Mouse (Mus musculus) small intestine, adult 2 months (tissue): ENCODE data around the gene Timm8a2. TPM values are rescaled to one million over a fixed set of nuclear protein-coding genes. Genes with fewer than 3 reads are reported as not detected.

Experiments
- H3K27ac ChIP-seq: fragments of 200-500 bp; 2 replicates; pipeline ENCODE4 v1.5.1; 2012; ENCODE audit warnings: low read depth, low read length, control low read depth, inconsistent platforms; ENCODE audit not compliant: insufficient read depth
- H3K27me3 ChIP-seq: fragments of 200-500 bp; 2 replicates; pipeline ENCODE4 v1.6.1; 2012; ENCODE audit warnings: mild to moderate bottlenecking, moderate library complexity, low read length, inconsistent platforms; ENCODE audit not compliant: control insufficient read depth, insufficient read depth
- H3K36me3 ChIP-seq: fragments of 200-500 bp; 2 replicates; pipeline ENCODE4 v1.6.1; 2012; ENCODE audit warnings: mild to moderate bottlenecking, low read length, control low read depth, inconsistent platforms; ENCODE audit not compliant: control insufficient read depth, insufficient read depth
- H3K4me1 ChIP-seq: fragments of 200-500 bp; 2 replicates; pipeline ENCODE4 v1.6.1; 2012; ENCODE audit warnings: low read length, inconsistent platforms, mixed read lengths; ENCODE audit not compliant: control insufficient read depth, insufficient read depth, insufficient read length
- H3K4me3 ChIP-seq: fragments of 200-500 bp; 2 replicates; pipeline ENCODE4 v1.5.1; 2012; ENCODE audit warnings: low read depth, mild to moderate bottlenecking, control low read depth, inconsistent platforms, low read length, moderate library complexity
- CTCF ChIP-seq: fragments of 200-500 bp; IDR thresholded peaks from 2 replicates; pipeline ENCODE4 v1.5.1; 2012; ENCODE audit warnings: low read depth, mild to moderate bottlenecking, control low read depth, inconsistent platforms, low read length, moderate library complexity, mixed read lengths; ENCODE audit not compliant: insufficient replicate concordance, insufficient read length; ENCODE audit errors: extremely low read depth
- POLR2A ChIP-seq: fragments of 200-500 bp; IDR thresholded peaks from 2 replicates; pipeline ENCODE4 v1.6.1; 2012; ENCODE audit warnings: low read depth, mild to moderate bottlenecking, control low read depth, inconsistent platforms, low read length, moderate library complexity
- WGBS: fragments of 180-500 bp; shearing (Covaris S2); methylation state at CpG from one replicate; pipeline ENCODE4 v1.1.7; 2018; 5-methylcytosine and 5-hydroxymethylcytosine counted together
- polyA plus RNA-seq: library from polyadenylated mRNA; depleted of rRNA; stranded (reverse); fragments of >200 nt; gene quantifications from 2 replicates; pipeline ENCODE4 v1.2.3, GENCODE M21; 2012; rRNA removed

Gene Timm8a2
- polyA plus RNA-seq = not detected in 2 replicates

DNA sequence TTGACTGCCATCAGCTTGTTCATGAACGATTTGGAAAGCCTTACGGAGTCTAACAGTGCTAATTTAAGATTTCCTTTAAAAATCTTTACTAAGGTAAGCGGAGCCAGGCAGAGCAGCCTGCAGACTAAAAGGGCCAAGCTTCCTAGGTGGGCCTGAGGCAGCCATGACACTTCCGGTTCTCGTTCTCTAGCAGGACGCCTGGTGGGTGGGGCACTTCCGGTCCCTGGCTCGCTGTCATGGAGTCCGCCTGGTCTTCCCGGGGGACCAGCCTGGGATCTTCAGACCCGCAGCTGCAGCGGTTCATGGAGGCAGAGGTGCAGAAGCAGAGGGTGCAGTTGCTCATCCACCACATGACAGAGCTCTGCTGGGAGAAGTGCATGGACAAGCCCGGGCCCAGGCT lies at the start of gene Timm8a2:
Gene Timm8a2, plus strand, starts transcription at position 224 of the 400 bp plus-strand sequence.
- H3K36me3 ChIP-seq = no peaks in the 10 kb centered on the region
- no peak within 1 kb of the TSS for H3K27ac ChIP-seq
- no peak for TF ChIP-seq POLR2A
- TF ChIP-seq CTCF = no peak
- 96% methylated on average over 13 of the region's 13 CpGs for WGBS
- H3K4me1 ChIP-seq = peaks cover 15% of the 10 kb centered on the region
- no peaks in the 10 kb centered on the region for H3K27me3 ChIP-seq
- no peak within 1 kb of the TSS for H3K4me3 ChIP-seq

DNA sequence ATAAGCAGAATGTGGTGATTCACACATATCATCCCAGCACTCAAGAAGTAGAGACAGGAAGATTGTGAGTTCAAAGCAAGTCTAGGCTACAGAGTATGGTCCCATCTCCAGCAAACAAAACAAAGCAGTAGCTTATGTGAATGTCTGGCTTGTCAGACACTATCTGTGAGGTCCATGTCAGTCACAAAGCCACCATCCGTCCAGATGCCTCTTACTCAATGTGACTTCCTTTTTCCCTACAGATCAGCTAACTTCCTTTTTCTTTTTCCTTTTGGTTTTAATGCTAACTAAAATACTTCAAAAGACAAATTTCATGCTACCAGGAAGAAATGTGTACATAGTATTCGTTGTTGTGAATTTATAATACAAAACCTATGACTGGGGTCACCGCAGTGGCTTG lies 49.0 kb upstream of the Timm8a2 start:
- peaks cover 13% of the 10 kb centered on the region for H3K4me1 ChIP-seq
- peaks cover 2% of the 10 kb centered on the region; the same call in 1 of the 2 replicates for H3K36me3 ChIP-seq
- WGBS = 75% methylated on average over 3 of the region's 3 CpGs
- H3K27ac ChIP-seq = no peak overlapping the region
- no peaks in the 10 kb centered on the region for H3K27me3 ChIP-seq
- TF ChIP-seq CTCF = no peak
- TF ChIP-seq POLR2A = no peak
- H3K4me3 ChIP-seq = no peak overlapping the region

DNA sequence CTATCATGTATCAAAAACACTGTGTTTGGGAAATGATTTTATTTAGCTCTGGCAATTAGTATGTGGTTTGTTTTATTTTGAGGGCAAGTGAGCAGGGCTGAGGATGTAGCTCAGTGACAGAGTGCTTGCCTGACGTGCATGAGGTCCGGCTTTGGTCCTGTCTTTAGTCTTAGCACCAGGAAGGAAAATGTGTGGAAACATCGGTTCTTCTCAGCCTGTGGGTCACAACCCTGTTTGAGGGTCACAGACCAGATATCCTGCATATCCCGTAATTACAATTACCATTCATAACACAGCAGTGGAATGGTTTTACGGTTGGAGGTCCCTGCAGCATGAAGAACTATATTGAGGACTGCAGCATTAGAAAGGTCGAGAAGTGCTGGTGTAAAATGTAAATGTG lies 48.4 kb upstream of the Timm8a2 start:
- Histone ChIP-seq H3K27me3 (no peaks in the 10 kb centered on the region), H3K27ac (peak overlapping the region; percentile 13; the same call in 1 of the 2 replicates), H3K4me1 (peaks cover 13% of the 10 kb centered on the region), H3K4me3 (no peak overlapping the region), H3K36me3 (peaks cover 2% of the 10 kb centered on the region; the same call in 1 of the 2 replicates)
- WGBS = 85% methylated on average over 6 of the region's 6 CpGs
- TF ChIP-seq CTCF (no peak), POLR2A (no peak)

DNA sequence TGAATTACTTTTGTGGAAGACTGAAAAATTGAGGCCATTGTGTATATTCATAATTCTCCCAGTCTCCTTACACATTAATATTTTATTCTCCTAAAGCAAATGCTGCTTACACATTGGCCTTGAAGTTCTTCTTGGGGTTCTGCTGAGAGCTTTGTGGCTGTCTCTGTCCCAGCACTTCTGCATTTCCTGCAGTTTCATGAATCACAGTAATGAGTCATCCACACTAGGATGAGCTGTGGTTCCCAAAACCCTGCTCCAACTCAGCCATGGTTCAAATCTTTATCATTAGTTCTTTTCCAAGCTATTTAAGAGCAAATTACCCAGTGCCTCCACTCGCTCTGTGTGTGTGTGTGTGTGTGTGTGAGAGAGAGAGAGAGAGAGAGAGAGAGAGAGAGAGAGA lies 47.2 kb upstream of the Timm8a2 start:
- no peaks in the 10 kb centered on the region for H3K27me3 ChIP-seq
- H3K27ac ChIP-seq = no peak overlapping the region
- peaks cover 3% of the 10 kb centered on the region; the same call in 1 of the 2 replicates for H3K36me3 ChIP-seq
- peaks cover 11% of the 10 kb centered on the region for H3K4me1 ChIP-seq
- H3K4me3 ChIP-seq = no peak overlapping the region
- WGBS = 85% methylated on average over 1 of the region's 1 CpGs
- no peak for TF ChIP-seq POLR2A
- no peak for TF ChIP-seq CTCF

DNA sequence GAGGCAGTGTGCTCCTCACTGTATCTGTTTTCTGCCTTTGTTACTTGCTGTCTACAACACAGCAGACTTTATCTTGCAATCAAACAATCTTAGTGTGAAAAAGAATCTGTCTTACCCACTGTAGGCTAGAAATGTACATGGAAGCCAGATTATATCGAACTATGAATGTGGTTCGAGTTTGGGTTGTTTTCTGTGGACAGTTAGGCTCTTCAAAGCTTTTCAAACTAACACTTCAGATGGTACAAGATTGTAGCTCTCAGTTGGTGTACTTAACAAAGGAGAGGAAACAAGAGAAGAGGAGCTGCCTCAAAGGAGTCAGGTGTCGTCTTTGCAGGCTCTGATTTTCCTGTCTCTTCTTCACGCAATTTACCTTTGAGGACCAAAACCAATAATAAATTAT lies 46.8 kb upstream of the Timm8a2 start:
- TF ChIP-seq POLR2A (no peak), CTCF (no peak)
- 89% methylated on average over 4 of the region's 4 CpGs for WGBS
- Histone ChIP-seq H3K4me3 (no peak overlapping the region), H3K4me1 (peaks cover 15% of the 10 kb centered on the region), H3K27me3 (no peaks in the 10 kb centered on the region), H3K27ac (no peak overlapping the region), H3K36me3 (peaks cover 3% of the 10 kb centered on the region; the same call in 1 of the 2 replicates)

DNA sequence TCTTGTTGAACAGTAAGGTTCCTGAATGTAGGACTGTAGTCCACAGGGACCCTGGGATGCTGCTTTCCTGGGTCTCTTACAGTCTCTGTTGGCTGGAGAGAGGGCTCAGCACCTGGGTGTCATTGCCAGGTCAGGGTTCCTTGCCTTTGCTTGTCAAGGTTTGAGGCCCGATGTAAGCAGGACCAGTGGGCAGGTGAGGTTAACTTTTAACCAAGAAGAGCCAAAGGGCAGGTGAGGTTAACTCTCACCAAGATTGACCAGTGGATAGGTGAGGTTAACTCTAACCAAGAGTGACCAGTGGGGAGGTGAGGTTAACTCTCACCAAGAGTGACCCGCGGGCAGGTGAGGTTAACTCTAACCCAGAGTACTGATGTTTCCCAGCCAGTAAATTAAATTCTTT lies 45.1 kb upstream of the Timm8a2 start:
- Histone ChIP-seq H3K4me1 (peaks cover 20% of the 10 kb centered on the region), H3K36me3 (peaks cover 6% of the 10 kb centered on the region; the same call in 1 of the 2 replicates), H3K27me3 (no peaks in the 10 kb centered on the region), H3K27ac (no peak overlapping the region), H3K4me3 (no peak overlapping the region)
- TF ChIP-seq POLR2A (no peak), CTCF (no peak)
- 71% methylated on average over 3 of the region's 3 CpGs for WGBS

DNA sequence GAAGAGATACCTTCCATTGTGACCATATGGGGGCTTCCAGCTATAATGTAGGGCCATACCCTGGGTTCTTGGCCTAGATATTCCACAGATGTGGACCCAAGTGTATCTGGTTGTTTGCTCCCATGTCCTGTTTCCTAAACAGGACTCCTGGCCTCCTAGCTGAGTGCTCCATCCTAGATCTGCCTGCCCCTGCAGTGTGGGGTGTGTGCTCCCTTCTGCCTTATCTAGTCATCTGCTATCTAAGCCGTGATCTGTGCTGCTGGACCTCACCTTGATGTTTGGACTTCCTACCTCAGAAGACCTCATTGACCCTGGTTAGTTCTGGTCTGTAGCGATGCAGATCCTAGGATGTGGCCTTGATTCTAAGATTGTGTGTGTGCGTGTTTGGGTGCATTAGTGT lies 44.6 kb upstream of the Timm8a2 start:
- H3K27ac ChIP-seq = no peak overlapping the region
- TF ChIP-seq CTCF (no peak), POLR2A (no peak)
- no peaks in the 10 kb centered on the region for H3K27me3 ChIP-seq
- no peak overlapping the region for H3K4me3 ChIP-seq
- H3K36me3 ChIP-seq = peaks cover 7% of the 10 kb centered on the region
- 86% methylated on average over 3 of the region's 3 CpGs for WGBS
- H3K4me1 ChIP-seq = peaks cover 20% of the 10 kb centered on the region
